Mouse (Mus musculus): ENCODE data around the gene Ccdc159.

GRCm38 (mm10) chr9:21969304-21969703, 42.0 kb downstream of the Ccdc159 start:
- no peak for TF ChIP-seq POLR2A (IDR thresholded peaks at IDR 0.05; ENCODE audit: extremely low read depth, insufficient read depth, low read length)
- no peak for TF ChIP-seq CTCF (IDR thresholded peaks at IDR 0.05; ENCODE audit: low read depth, low read length)
